In genomic region chr1:88150133-88150532, GRCm38 (mm10) we compare ENCODE assay signal across 17 mouse cellular contexts. TPM values are rescaled to one million over a fixed set of nuclear protein-coding genes. Genes with fewer than 3 reads are reported as not detected.
DNase-seq lines count a peak whose midpoint lies in the region; ATAC-seq and TF ChIP-seq lines count a peak whose summit lies in the region.
"Not testable (repeated sequence)": the region's sequence is repeated elsewhere in the genome, so short reads cannot be mapped to it uniquely, and the experiment has no call there.
"Had no signal": no experiment of that assay in that cellular context is flagged by ENCODE, and none has a peak within 500 bp of the region (broad histone marks: within the 10 kb centered on the region; RNA-seq: fewer than 3 reads in every experiment).

No protein-coding gene starts in this region.

- TF ChIP-seq POLR2A in CH12.LX (IDR thresholded peaks at IDR 0.05; ENCODE audit: low read depth, low read length) = not testable (repeated sequence)

- in situ Hi-C loops in CH12.LX (cut with MboI; ENCODE audit: low pct_ligation_motif_present, low pct_unique_long_range_greater_than_20kb, low sequenced_read_pairs) = not testable (repeated sequence)

- TF ChIP-seq CTCF in CH12.LX (conservative IDR thresholded peaks at IDR 0.05 in 1 of 2, IDR thresholded peaks at IDR 0.05 in 1 of 2; ENCODE audit: low read depth in 2 of 2, low read length in 2 of 2) = peak in 1 of 2 experiments; percentile 46; a peak in 2 of 4 replicates
- peak; percentile 61 for TF ChIP-seq CTCF in hindbrain, postnatal 0 days (IDR thresholded peaks at IDR 0.05; ENCODE audit: low read depth)
- peak; percentile 66 for TF ChIP-seq CTCF in stomach, postnatal 0 days (IDR thresholded peaks at IDR 0.05; ENCODE audit: low read depth)

- H3K4me1 ChIP-seq in CH12.LX (ENCODE audit: control insufficient read depth in 1 of 2, insufficient read depth in 2 of 2); hindbrain, postnatal 0 days (ENCODE audit: insufficient read depth, low read length); liver, embryonic 12.5 days; stomach, postnatal 0 days (replicated peaks; ENCODE audit: control insufficient read depth, insufficient read depth): not testable (repeated sequence)

- 86% methylated on average over 2 of the region's 2 CpGs for WGBS in hindbrain, postnatal 0 days
- 58% methylated on average over 2 of the region's 2 CpGs for WGBS in liver, embryonic 12.5 days (ENCODE audit: insufficient replicate concordance)
- 63% methylated on average over 2 of the region's 2 CpGs for WGBS in stomach, postnatal 0 days

- H3K9me3 ChIP-seq in CH12.LX (replicated peaks; ENCODE audit: low read length); hindbrain, postnatal 0 days (ENCODE audit: low read length); liver, embryonic 12.5 days (replicated peaks); stomach, postnatal 0 days (ENCODE audit: control insufficient read depth, low read length): not testable (repeated sequence)

- DNase-seq in CH12.LX (ENCODE audit: extremely low read depth) = not testable (repeated sequence)
- DNase-seq in adrenal gland, postnatal 10 days = peak; percentile 14
- peak; percentile 20 for DNase-seq in embryo, embryonic 10 days (ENCODE audit: low spot score)
- DNase-seq in hindbrain, postnatal 0 days (ENCODE audit: low spot score) = peak; percentile 43
- DNase-seq in kidney, postnatal 14 days = peak; percentile 22
- DNase-seq in stomach, postnatal 0 days (ENCODE audit: low spot score) = peak; percentile 18

- TF ChIP-seq RAD21 in CH12.LX (IDR thresholded peaks at IDR 0.05; ENCODE audit: low read depth, low read length) = peak; percentile 4

- H3K4me2 ChIP-seq in CH12.LX (ENCODE audit: insufficient read depth, low read depth, poor library complexity, severe bottlenecking); hindbrain, postnatal 0 days (ENCODE audit: low read depth, low read length); liver, embryonic 12.5 days; stomach, postnatal 0 days (replicated peaks; ENCODE audit: low read depth): not testable (repeated sequence)

- H3K27ac ChIP-seq in CH12.LX (ENCODE audit: insufficient read depth, low read depth); hindbrain, postnatal 0 days; liver, embryonic 12.5 days; stomach, postnatal 0 days (replicated peaks): not testable (repeated sequence)

- H3K79me2 ChIP-seq in CH12.LX (replicated peaks; ENCODE audit: control insufficient read depth, extremely low read depth, insufficient read depth, poor library complexity, severe bottlenecking) = not testable (repeated sequence)

- H3K27me3 ChIP-seq in CH12.LX (replicated peaks); hindbrain, postnatal 0 days (ENCODE audit: insufficient read depth, low read length); liver, embryonic 12.5 days (replicated peaks); stomach, postnatal 0 days (ENCODE audit: control insufficient read depth, insufficient read depth, low read length): not testable (repeated sequence)

- H3K4me3 ChIP-seq in CH12.LX (replicated peaks in 1 of 3; ENCODE audit: low read depth in 2 of 3, low read length in 2 of 3, poor library complexity in 1 of 3); hindbrain, postnatal 0 days (ENCODE audit: low read length); liver, embryonic 12.5 days; stomach, postnatal 0 days (ENCODE audit: low read depth, low read length): not testable (repeated sequence)

- not testable (repeated sequence) for ATAC-seq in hindbrain, postnatal 0 days
- 0 out of 2 replicates have a peak, but pooled peaks have one; percentile 46 for ATAC-seq in liver, embryonic 12.5 days
- ATAC-seq in megakaryocyte-erythroid progenitor cell, adult 5-6 weeks (replicated peaks; ENCODE audit: low FRiP score, low TSS enrichment, poor library complexity, severe bottlenecking) = peak; percentile 79
- ATAC-seq in stomach, postnatal 0 days (ENCODE audit: low FRiP score, low TSS enrichment) = 0 out of 2 replicates have a peak, but pooled peaks have one; percentile 31

- not testable (repeated sequence) for TF ChIP-seq EP300 in CH12.LX (IDR thresholded peaks at IDR 0.05; ENCODE audit: low read length); stomach, postnatal 0 days (optimal IDR thresholded peaks at IDR 0.05)

- dilution Hi-C loops in CH12.LX (cut with MboI; ENCODE audit: extremely low pct_ligation_motif_present, extremely low pct_unique_long_range_greater_than_20kb, low sequenced_read_pairs) = not testable (repeated sequence)

- H3K36me3 ChIP-seq in CH12.LX (replicated peaks in 1 of 2; ENCODE audit: control insufficient read depth in 1 of 2, insufficient read depth in 1 of 2, low read length in 1 of 2); hindbrain, postnatal 0 days (ENCODE audit: insufficient read depth, low read length); liver, embryonic 12.5 days; stomach, postnatal 0 days (ENCODE audit: control insufficient read depth, insufficient read depth, low read length): not testable (repeated sequence)

- not testable (repeated sequence) for H3K9ac ChIP-seq in CH12.LX (ENCODE audit: insufficient read depth, low read depth); hindbrain, postnatal 0 days (replicated peaks; ENCODE audit: low read length); liver, embryonic 12.5 days; stomach, postnatal 0 days (ENCODE audit: low read length)

RNA-seq across cellular contexts. Expression of gene Ugt1a6a, which starts 15.5 kb away (rescaled TPM):
- total RNA-seq in CH12.LX (2012; rRNA removed) = 0.21 and 0.30 TPM in 2 replicates
- 0.19 and 0.38 TPM in 2 replicates for total RNA-seq in CH12.LX (2014; rRNA removed)
- 0.43 and 0.46 TPM in 2 replicates for polyA plus RNA-seq in CH12.LX (2012; ENCODE audit: insufficient read length, low read depth)
- total RNA-seq in adrenal gland, postnatal 10 days (2021) = 10 to 100 TPM in 1 of 2 experiments, 1 to 10 TPM in 1; 9.1 to 14.0 TPM
- 5.0 and 5.5 TPM in 2 replicates for total RNA-seq in hindbrain, postnatal 0 days (2014; rRNA removed)
- 6.3 and 7.6 TPM in 2 replicates for polyA plus RNA-seq in hindbrain, postnatal 0 days (2015; fragmentation: Nextera tagmentation; extraction: Ambion mirVana)
- polyA plus RNA-seq in liver, embryonic 12.5 days (2016; fragmentation: Nextera tagmentation; extraction: Ambion mirVana) = 1.3 and 2.1 TPM in 2 replicates
- not detected in 2 replicates for total RNA-seq in megakaryocyte-erythroid progenitor cell, adult 5-6 weeks (2014; fragmentation: Nextera tagmentation)
- not detected in 2 replicates for total RNA-seq in megakaryocyte-erythroid progenitor cell, adult 5-6 weeks (2017)
- 56.5 and 65.8 TPM in 2 replicates for polyA plus RNA-seq in stomach, postnatal 0 days (2015; fragmentation: Nextera tagmentation; extraction: Ambion mirVana)

RNA-seq across cellular contexts. Expression of gene Ugt1a5, which starts 15.7 kb away (rescaled TPM):
- total RNA-seq in CH12.LX (2012; rRNA removed) = not detected in 2 replicates
- total RNA-seq in CH12.LX (2014; rRNA removed) = not detected in 2 replicates
- not detected in 2 replicates for polyA plus RNA-seq in CH12.LX (2012; ENCODE audit: insufficient read length, low read depth)
- total RNA-seq in adrenal gland, postnatal 10 days (2021) = under 1 TPM; 0.48 to 0.61 TPM
- total RNA-seq in hindbrain, postnatal 0 days (2014; rRNA removed) = 0.26 TPM in 1 of 2 replicates, not detected in the other
- polyA plus RNA-seq in hindbrain, postnatal 0 days (2015; fragmentation: Nextera tagmentation; extraction: Ambion mirVana) = not detected in 2 replicates
- not detected in 2 replicates for polyA plus RNA-seq in liver, embryonic 12.5 days (2016; fragmentation: Nextera tagmentation; extraction: Ambion mirVana)
- total RNA-seq in megakaryocyte-erythroid progenitor cell, adult 5-6 weeks (2014; fragmentation: Nextera tagmentation) = 1.5 TPM in 1 of 2 replicates, not detected in the other
- total RNA-seq in megakaryocyte-erythroid progenitor cell, adult 5-6 weeks (2017) = not detected in 2 replicates
- polyA plus RNA-seq in stomach, postnatal 0 days (2015; fragmentation: Nextera tagmentation; extraction: Ambion mirVana) = not detected in 2 replicates
- total RNA-seq: heart, postnatal 4 days; left cerebral cortex, postnatal 10 days had no signal
- polyA plus RNA-seq: CD4-positive, CD25-positive, alpha-beta regulatory T cell, adult 4 months; embryonic facial prominence, embryonic 13.5 days; heart, embryonic 13.5 days; kidney, embryonic 15.5 days; lung, embryonic 15.5 days; midbrain, embryonic 15.5 days had no signal

RNA-seq across cellular contexts. Expression of gene Ugt1a6b, which starts 47.1 kb away (rescaled TPM):
- total RNA-seq in CH12.LX (2012; rRNA removed) (0.08 TPM in 1 of 2 replicates, not detected in the other), CH12.LX (2014; rRNA removed) (0.13 TPM in 1 of 2 replicates, not detected in the other)
- polyA plus RNA-seq in CH12.LX (2012; ENCODE audit: insufficient read length, low read depth) = 0.26 TPM in 1 of 2 replicates, not detected in the other
- 10 to 100 TPM in 1 of 2 experiments, 1 to 10 TPM in 1; 7.3 to 13.6 TPM for total RNA-seq in adrenal gland, postnatal 10 days (2021)
- 0.32 and 3.0 TPM in 2 replicates for total RNA-seq in hindbrain, postnatal 0 days (2014; rRNA removed)
- polyA plus RNA-seq in hindbrain, postnatal 0 days (2015; fragmentation: Nextera tagmentation; extraction: Ambion mirVana) = 3.4 and 3.8 TPM in 2 replicates
- 0.42 and 0.67 TPM in 2 replicates for polyA plus RNA-seq in liver, embryonic 12.5 days (2016; fragmentation: Nextera tagmentation; extraction: Ambion mirVana)
- total RNA-seq in megakaryocyte-erythroid progenitor cell, adult 5-6 weeks (2014; fragmentation: Nextera tagmentation) = 0.83 and 0.99 TPM in 2 replicates
- not detected in 2 replicates for total RNA-seq in megakaryocyte-erythroid progenitor cell, adult 5-6 weeks (2017)
- 5.2 and 6.7 TPM in 2 replicates for polyA plus RNA-seq in stomach, postnatal 0 days (2015; fragmentation: Nextera tagmentation; extraction: Ambion mirVana)
- polyA plus RNA-seq: CD4-positive, CD25-positive, alpha-beta regulatory T cell, adult 4 months; heart, embryonic 13.5 days had no signal

RNA-seq across cellular contexts. Expression of gene Ugt1a2, which starts 50.3 kb away (rescaled TPM):
- total RNA-seq in CH12.LX (2012; rRNA removed) (not detected in 2 replicates), CH12.LX (2014; rRNA removed) (not detected in 2 replicates)
- polyA plus RNA-seq in CH12.LX (2012; ENCODE audit: insufficient read length, low read depth) = not detected in 2 replicates
- under 1 TPM; 0.18 to 0.61 TPM for total RNA-seq in adrenal gland, postnatal 10 days (2021)
- total RNA-seq in hindbrain, postnatal 0 days (2014; rRNA removed) = not detected in 2 replicates
- not detected in 2 replicates for polyA plus RNA-seq in hindbrain, postnatal 0 days (2015; fragmentation: Nextera tagmentation; extraction: Ambion mirVana)
- not detected in 2 replicates for polyA plus RNA-seq in liver, embryonic 12.5 days (2016; fragmentation: Nextera tagmentation; extraction: Ambion mirVana)
- 1.0 TPM in 1 of 2 replicates, not detected in the other for total RNA-seq in megakaryocyte-erythroid progenitor cell, adult 5-6 weeks (2014; fragmentation: Nextera tagmentation)
- total RNA-seq in megakaryocyte-erythroid progenitor cell, adult 5-6 weeks (2017) = not detected in 2 replicates
- 0.12 TPM in 1 of 2 replicates, not detected in the other for polyA plus RNA-seq in stomach, postnatal 0 days (2015; fragmentation: Nextera tagmentation; extraction: Ambion mirVana)
- total RNA-seq: gastrocnemius, adult 2 months; heart, postnatal 4 days had no signal
- polyA plus RNA-seq: CD4-positive, CD25-positive, alpha-beta regulatory T cell, adult 4 months; embryonic facial prominence, embryonic 13.5 days; heart, embryonic 13.5 days; midbrain, embryonic 15.5 days had no signal

RNA-seq across cellular contexts. Expression of gene Ugt1a7c, which starts 55.3 kb away (rescaled TPM):
- total RNA-seq in CH12.LX (2012; rRNA removed) (1.3 and 2.2 TPM in 2 replicates), CH12.LX (2014; rRNA removed) (11.1 and 11.4 TPM in 2 replicates)
- 15.3 and 18.3 TPM in 2 replicates for polyA plus RNA-seq in CH12.LX (2012; ENCODE audit: insufficient read length, low read depth)
- total RNA-seq in adrenal gland, postnatal 10 days (2021) = 1 to 10 TPM; 1.9 to 2.6 TPM
- total RNA-seq in hindbrain, postnatal 0 days (2014; rRNA removed) = 1.0 and 1.3 TPM in 2 replicates
- 1.3 and 2.1 TPM in 2 replicates for polyA plus RNA-seq in hindbrain, postnatal 0 days (2015; fragmentation: Nextera tagmentation; extraction: Ambion mirVana)
- polyA plus RNA-seq in liver, embryonic 12.5 days (2016; fragmentation: Nextera tagmentation; extraction: Ambion mirVana) = 1.1 and 1.2 TPM in 2 replicates
- 0.11 TPM in 1 of 2 replicates, not detected in the other for total RNA-seq in megakaryocyte-erythroid progenitor cell, adult 5-6 weeks (2014; fragmentation: Nextera tagmentation)
- 0.61 and 2.3 TPM in 2 replicates for total RNA-seq in megakaryocyte-erythroid progenitor cell, adult 5-6 weeks (2017)
- 33.9 and 40.4 TPM in 2 replicates for polyA plus RNA-seq in stomach, postnatal 0 days (2015; fragmentation: Nextera tagmentation; extraction: Ambion mirVana)
